Mouse (Mus musculus) megakaryocyte-erythroid progenitor cell, adult 5-6 weeks (primary cell): Measurements from ENCODE around the gene Npc2. TPM values are rescaled to one million over a fixed set of nuclear protein-coding genes. Genes with fewer than 3 reads are reported as not detected.

Experiments used
- ATAC-seq: replicated peaks from 2 replicates; pipeline ENCODE4 v1.8.0; 2016; ENCODE audit warnings: mild to moderate bottlenecking, inconsistent platforms; ENCODE audit not compliant: severe bottlenecking, poor library complexity, low FRiP score, low TSS enrichment
- total RNA-seq, 2 experiments: library from RNA; stranded (forward) in 1 of 2; stranded (reverse) in 1 of 2; fragments of 200-1000, 215-1000 nt in 1 of 2; fragments of >200 nt in 1 of 2; fragmentation: Nextera tagmentation in 1 of 2; gene quantifications; 2 replicates each; pipeline ENCODE4 v1.2.3; 2014 to 2017

Gene Npc2
- 50.9 and 53.2 TPM in 2 replicates for total RNA-seq (2014; fragmentation: Nextera tagmentation)
- 34.6 and 41.4 TPM in 2 replicates for total RNA-seq (2017)

DNA sequence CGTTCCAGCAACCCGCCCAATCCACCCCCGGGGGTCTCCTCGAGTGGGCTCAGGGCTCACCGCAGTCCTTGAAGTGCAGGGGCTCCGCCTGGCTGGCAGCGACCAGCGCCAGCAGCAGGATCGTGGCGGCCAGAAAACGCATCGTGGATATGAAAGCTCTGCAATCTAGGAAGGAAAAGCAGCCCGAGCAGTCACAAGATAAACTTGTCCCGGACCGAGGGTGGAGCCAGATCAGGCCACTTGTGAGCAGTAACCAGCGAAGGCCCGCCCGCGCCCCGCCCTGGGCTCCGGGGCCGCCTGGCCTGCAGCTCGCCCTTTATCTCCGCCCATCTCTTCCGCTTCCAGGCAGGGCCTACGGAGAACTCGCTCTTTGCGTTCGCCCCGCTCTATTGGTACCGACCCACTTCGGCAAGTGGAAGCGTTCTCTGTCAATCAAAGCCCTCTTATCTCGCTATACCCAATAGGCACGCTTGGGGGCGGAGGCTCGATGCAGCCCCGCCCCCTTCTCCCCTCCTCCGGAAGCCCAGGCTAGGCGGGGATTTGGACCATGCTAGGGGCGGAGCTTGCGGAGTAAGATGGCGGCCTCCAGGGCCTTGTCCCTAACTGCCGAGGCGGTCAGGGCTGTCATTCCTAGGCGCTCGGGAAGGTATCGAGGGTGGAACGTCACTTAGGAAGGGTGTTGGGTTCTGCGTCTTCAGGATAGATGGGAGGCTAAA, at the start of gene Npc2, which contains the start of gene Isca2:
Gene Npc2, minus strand, starts transcription at position 427 of the 716 bp plus-strand sequence.
Gene Isca2, plus strand, starts transcription at position 526 of the 716 bp plus-strand sequence.
- ATAC-seq, result peak; percentile 96

DNA sequence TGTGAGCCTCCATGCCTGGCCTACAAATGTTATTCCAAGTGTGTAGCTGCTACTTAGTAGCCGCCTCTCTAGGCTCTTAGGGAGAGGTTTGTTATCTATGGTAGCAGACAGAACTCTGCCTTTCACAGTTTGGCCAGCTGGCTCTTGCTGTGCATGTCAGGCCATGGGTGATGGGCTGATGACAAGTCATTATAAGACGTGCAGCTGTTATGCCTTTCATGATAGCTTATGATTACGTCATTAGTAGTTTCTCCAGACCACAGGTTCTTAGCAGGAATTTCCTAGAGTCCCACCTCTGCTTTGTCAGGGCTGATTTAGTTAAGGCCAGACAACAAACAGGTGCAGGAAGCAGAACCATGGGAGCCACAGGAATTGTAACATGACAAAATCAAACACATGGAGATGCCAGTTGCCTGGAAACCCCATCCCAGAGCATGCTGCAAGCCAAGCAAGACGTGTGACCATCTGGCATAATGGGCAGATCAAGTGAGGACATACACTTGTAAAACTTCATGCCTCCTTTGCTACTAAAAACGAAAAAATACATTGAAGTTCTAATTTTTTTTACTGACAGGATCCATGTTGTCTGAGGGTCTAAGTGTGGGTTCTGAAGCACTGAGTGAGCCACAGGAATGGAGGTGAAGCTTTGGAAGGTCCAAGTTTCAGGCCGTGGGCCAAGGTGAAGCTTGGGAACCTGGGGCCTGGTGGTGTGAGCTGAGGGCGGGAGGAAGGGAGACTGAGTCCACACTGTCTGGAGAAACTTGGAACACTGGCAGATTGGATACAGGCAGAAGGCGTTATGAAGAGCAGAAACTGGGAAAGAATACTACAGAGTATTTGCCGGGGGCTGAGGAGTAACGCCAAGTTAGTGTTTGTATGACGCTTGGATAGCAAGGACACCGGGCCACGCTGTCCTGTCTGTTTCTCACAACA, 46.5 kb upstream of the Npc2 start:
- ATAC-seq, result peak; percentile 98

DNA sequence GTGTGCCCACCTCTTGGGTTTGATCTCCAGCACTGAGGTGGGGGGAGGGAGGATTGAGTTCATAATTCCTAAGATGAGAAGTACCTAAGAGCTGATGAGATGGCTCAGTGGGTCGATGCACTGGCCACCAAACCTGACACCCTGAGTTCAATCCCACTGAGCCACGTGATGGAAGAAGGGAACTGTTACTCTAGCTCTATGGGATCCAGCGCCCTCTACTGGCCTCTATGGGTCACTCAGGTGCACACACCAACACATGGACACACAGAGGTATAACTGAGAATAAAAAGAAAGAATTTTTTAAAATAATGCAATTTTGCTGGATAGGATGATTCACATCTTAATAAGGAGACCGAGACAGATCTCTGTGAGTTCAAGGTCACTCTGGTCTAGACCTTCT, 45.5 kb upstream of the Npc2 start:
- ATAC-seq, result no peak

DNA sequence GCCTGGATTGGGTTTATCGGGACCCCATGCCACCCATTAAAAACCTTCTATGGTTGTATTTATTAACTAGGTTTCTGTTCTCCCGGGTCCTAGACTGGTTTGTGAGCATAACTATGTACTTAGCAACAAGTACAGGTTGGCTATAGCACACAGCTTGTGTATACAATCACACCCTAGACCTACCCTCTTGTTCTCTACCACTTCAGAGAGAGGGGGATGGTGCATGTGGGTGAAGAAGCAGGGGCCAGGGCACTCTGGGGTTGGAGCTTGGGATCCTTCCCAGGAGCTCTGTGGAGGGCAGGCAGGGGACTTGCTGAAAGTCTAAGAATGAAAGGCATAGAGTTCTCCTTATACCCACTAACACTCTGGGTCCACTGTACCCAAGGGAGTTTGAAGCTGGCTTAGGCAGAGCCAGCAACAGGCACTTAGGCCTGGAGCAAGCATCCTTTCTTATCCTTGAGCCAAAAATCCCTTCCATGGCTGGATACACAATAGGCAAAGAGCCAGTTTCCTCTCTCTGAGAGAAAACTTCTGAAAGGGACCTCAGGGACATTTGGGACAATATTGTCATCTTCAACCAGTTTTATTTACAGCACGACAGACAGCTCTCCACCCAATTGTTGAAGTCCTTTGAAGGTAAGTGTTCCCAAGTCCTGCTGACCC, 41.8 kb upstream of the Npc2 start:
- ATAC-seq, result no peak

DNA sequence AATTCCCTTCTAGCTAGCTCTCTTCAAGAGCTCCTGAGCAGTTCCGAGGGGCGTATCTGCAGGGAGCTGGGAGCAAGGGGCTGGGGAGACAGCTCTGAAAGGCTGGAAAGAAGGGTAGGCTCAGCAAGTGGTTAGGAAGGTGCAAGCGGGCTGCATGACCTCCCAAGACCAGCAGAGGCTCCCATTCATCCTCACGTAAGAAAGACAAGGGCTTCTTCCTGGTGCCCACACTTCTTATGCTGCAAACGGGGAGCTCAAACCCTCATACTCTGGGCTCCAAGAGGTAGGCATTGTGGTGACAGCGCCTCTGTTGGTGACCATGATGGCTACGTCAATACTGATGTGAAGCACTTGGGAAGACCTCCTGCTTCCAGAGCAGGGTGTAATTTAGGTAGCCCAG, 40.8 kb upstream of the Npc2 start:
- peak; percentile 69 for ATAC-seq

DNA sequence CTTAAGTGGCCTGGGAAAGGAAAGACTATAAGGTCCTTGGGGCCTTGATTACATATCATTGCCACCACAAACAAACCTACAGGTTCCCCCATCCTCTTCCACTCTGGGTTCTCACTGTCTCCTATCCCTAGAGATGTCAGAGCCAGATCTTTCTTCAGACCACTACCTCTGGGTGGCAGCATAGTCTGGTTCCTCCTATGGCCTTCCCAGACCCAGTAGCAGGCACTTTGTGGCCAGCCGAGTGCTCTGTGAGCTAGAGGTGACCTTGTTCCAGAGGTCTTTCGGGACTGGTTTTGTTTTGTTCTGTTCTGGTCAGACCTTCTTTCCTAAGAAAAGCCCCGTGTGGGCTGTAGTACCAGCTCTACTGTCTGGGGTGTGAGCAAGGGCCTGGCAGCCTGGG, 39.1 kb upstream of the Npc2 start:
- ATAC-seq, result no peak

DNA sequence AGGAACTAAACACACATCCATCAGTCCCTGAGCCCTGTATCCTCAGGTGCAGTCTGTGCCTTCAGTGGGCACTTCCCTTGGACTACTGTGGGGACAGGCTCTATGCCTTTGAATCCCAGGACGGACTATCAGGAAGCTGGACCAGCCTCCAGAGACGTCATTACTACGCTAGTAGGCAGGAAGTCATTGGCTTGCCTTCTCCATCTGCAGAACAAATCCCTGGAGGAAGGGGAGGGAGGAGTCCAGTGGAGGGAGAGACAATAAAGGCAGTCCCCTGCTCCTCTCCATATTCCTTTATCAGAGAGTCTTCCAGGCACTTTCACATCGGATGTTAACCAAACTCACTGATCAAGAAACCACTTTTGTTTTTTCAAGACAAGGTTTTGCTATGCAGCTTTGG, 38.6 kb upstream of the Npc2 start:
- ATAC-seq, result no peak

DNA sequence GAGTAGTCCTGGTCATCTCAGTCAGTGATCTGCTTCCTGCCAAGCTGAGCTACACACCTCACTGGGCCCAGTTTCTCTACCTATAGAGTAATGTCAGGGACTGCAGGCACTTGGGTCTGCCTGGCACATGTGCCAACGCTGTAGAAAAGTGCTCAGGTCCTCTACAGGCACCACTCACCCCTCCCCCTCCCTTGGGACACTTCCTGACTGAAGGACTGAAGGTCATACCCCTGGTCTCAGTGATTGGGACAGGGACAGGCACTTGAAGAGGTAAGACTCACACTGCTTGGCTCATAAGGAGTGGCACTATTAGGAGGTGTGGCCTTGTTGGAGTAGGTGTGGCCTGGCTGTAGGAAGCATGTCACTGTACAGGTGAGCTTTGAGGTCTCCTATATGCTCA, 37.9 kb upstream of the Npc2 start:
- no peak for ATAC-seq

DNA sequence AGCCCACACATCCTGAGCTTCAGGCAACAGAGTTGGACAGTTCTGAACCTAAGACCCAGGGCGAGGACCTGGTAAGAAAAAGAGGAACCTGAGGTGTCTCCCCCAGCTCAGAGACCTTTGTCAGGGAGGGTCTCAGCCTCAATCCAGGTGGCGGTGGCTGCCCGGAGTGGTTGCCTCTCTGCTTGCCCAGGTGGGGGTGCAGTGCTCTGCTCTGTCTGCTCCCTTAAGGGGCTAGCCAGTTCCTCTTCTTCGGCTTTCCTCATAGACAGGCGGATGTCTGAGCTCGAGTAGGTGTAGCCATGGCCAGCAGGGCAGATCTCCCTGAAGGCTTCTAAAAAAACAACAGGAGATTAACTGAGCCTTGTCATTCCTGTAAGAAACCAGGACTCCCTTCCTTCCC, 36.1 kb upstream of the Npc2 start:
- no peak for ATAC-seq

DNA sequence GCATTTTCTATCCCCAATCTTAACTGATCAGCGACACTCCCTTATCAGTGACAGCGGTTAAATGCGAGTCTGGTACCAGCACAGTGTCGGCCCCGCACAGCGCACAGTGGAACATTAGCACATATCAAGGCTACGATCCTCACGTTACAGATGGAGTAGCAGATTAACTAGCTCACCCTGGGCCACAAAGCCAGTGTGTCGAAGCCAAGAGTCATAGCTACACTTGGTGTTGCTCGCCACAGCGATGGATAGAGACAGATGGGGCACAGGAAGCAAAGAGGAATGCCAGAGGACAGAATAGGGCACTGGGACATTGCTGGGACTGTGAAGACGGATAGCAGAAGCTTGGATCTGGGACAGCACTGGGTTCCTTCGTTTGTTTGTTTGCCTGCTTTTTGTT, 34.4 kb upstream of the Npc2 start:
- no peak for ATAC-seq

DNA sequence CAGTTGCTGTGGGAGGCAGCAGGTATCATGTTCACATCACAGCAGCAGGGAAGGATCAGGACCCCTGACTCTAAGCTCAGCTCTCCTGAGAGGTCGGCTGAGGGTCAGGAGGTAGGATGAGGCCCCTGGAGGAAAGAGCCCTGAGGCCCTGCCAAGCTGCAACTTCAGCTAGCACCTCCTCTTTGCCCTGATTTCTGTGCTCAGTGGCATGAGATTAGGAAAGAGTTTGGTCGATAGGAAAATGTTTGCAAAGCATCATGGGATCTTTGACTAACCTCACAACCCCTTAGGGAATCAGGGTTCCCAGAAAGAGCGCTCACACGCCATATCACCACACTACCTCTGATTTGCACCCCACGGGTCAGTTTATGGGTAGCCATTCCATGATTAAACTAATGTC, 33.8 kb upstream of the Npc2 start:
- ATAC-seq, result no peak

DNA sequence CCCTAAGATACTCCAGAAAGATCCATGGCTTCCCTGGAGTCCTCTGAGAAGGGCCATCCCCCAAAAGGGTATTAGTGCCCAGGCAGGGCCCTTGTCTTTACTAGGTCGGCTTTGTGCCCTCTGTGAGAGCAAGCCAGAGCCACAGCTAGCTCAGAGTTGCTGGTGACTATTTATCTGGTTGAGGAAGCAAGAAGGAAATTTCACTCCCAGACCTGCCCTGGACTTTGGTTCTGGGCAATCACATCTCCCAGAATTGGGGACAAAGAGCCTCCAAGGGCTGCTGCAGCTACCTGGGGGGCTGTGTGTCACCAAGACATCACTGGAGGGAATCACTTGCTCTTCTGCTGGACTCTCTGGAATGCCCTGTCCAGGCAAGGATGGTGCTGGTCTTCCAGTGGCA, 33.1 kb upstream of the Npc2 start:
- no peak for ATAC-seq

DNA sequence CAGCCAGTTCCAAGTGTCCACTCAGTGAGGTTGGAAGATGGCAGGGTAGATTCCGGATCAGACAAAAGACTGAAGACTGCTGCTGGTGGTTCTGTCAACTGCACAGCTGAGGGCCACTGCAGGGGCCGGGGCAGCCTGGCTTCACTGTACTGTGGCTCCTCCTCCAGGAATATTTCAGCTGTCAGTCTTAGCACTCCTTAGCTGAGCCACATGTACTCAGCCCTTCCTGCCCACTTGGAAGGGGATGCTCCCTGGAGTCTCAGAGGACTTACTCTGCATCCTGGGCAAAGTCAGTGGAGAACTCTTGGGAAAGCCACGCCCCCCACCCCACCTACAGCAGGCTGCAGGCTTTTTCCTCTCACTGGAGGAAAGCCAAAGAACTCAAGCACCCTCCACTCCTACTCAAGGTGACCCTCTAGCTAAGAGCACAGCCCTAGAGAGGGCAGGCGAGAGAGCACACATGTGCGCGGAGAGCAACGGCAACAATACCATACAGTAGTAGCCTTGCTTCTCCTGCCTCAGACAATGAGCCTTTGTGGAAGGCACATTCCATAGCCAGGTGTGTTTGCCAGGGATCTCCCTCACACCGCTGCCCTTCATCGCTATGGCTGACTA, 32.4 kb upstream of the Npc2 start:
- ATAC-seq, result no peak

DNA sequence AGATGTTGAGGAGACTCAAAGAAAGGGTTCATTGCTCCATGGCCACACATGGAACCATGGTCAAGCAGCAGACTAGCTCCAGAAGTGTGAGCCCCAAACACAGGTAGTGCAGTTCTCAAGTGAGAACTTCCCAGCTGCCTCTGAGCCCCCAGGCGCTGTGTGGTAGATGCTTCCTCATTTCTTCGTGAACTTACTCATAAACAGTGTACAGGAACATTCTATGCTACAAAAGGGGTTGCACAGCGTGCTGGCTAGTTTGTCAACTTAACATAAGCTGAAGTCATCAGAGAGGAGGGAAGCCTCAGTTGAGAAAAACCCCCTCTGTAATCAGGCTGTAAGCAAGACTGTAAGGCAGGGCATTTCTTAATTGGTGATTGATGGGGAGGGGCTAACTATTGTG, 29.7 kb upstream of the Npc2 start:
- ATAC-seq, result no peak

DNA sequence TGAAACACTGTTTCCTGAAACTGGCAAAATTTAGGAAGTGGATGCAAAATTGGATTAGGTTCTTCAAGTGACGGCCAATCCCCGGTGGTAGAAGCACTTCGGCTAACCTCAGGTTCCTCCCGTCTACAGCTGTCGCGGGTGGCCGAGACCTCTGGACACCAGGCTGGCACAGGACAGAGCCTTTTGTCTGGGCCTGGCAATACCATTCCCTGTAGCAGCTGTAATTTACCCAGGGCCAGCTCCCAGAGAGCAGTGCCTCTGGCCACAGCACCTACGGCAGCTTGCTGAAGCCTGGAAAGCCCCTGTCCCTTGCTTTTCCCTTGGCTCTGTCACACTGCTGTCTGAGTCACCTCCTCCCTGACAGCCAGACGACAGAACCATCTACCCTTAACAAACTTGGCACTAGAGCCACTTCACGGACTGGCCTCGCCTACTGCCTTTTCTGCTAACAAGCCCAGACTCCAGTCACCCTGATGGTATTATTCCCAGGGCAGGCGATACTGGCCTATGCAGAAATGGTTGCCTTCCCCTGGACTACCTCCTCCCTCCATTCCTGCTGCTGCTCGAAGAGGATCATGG, 28.7 kb upstream of the Npc2 start:
- no peak for ATAC-seq

DNA sequence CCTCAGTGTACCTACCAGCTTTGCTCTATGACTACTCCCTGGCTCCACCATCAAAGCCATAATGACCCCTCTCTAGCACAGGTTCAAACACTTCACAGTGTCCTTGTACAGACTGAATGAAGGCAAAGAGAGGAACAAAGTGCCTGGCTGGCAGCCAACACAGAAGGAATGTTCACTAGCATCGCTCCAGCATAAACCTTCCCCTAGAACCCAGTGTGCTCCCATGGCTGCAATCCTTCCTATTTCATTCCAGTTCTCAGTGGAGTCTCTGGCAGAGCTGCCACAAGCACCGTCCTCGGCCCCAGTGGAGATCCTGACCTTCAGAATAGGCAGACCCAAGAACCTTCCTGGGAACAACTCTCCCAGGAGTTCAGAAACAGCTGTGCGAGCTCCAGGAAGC, 27.5 kb upstream of the Npc2 start:
- no peak for ATAC-seq

DNA sequence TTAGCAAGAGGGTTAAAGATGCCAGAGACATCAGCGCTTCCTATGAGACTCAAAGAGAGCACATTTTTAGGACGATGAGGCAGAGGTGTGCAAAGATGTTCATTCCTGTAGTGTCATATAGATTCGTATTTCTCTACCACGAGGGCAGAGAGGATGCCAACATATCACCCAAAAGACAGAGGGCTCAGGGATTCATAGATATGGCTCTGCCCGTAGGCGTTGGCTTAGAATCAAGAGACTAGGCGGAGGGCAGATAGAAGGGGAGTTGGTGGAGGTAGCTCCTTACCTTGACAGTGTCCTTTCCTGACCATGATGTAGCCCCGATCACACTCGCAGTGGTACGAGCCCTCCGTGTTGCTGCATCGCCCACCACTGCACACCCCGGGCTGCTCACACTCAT, 26.1 kb upstream of the Npc2 start:
- peak; percentile 62 for ATAC-seq

DNA sequence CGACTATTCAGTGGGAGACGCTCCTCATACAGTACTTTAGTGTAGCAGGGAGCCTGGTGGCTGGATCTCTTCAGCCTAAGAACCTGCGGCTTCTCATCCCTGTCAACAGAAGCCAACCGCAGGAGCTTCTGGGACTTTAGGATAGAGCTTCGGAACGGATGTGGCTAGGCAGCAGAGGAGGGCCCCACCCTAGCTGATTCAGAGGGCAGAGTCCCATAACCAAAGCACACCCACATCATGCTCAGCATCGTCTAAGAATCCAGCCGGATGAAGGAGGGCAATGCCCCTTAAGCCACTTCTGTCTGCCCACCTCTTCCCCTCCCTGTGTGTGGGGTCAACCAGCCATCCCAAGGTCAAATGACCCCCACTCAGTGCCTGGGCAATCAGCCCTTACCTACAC, 21.7 kb upstream of the Npc2 start:
- no peak for ATAC-seq

DNA sequence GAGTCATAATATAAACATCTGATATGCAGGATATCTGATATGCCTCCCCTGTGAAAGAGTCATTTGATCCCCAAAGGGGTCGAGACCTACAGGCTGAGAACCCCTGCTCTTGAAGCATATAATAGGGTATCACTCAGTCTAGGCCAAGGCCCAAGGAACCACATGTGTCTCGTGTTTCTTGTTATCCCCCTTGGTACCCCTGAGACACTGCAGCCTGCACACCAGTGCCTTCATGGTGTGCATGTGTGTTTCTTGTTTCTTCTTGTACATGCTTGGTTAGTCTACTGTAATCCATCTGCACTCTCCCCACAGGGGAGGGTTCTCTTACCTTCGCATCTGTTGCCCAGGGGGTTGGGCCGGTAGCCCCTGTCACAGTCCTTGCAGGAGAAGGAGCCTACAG, 19.7 kb upstream of the Npc2 start:
- ATAC-seq, result no peak
